Mouse (Mus musculus) heart, embryonic 14.5 days (tissue): ENCODE results near the gene Sh2b3. TPM values are rescaled to one million over a fixed set of nuclear protein-coding genes. Genes with fewer than 3 reads are reported as not detected.
A peak's percentile ranks its signal among the peaks of the same experiment; 100 is the strongest.

Experiments
- ATAC-seq: fragments of 200-750 bp; cut with Nextera tagmentation; 2 replicates; pipeline ENCODE4 v1.8.0; 2017; ENCODE audit warnings: low read depth, moderate TSS enrichment; ENCODE audit not compliant: insufficient number of reproducible peaks, insufficient read depth, low FRiP score
- H3K27ac ChIP-seq, 2 experiments: fragments of 200-500 bp in 1 of 2; fragments of 300-500 bp in 1 of 2; sonication (generic) in 1 of 2; replicated peaks in 1 of 2; 2 replicates each; pipeline ENCODE4 v1.5.1; 2012 to 2014; ENCODE audit warnings: low read depth in 2 of 2, low read length in 2 of 2, control low read depth in 1 of 2, mild to moderate bottlenecking in 1 of 2, mixed read lengths in 1 of 2; ENCODE audit not compliant: control insufficient read depth in 1 of 2, insufficient read depth in 1 of 2
- H3K27me3 ChIP-seq: fragments of 300-500 bp; sonication (generic); 2 replicates; pipeline ENCODE4 v1.6.1; 2014; ENCODE audit warnings: mild to moderate bottlenecking, low read length, control low read depth; ENCODE audit not compliant: control insufficient read depth, insufficient read depth
- H3K36me3 ChIP-seq: fragments of 300-500 bp; sonication (generic); 2 replicates; pipeline ENCODE4 v1.6.1; 2014; ENCODE audit warnings: mild to moderate bottlenecking, control low read depth, low read length, mixed read lengths; ENCODE audit not compliant: control insufficient read depth, insufficient read depth
- H3K4me1 ChIP-seq, 2 experiments: fragments of 200-500 bp in 1 of 2; fragments of 300-500 bp in 1 of 2; sonication (generic) in 1 of 2; 2 replicates each; pipeline ENCODE4 v1.6.1; 2012 to 2014; ENCODE audit warnings: low read length in 2 of 2, control low read depth in 1 of 2, mixed read lengths in 1 of 2; ENCODE audit not compliant: control insufficient read depth in 2 of 2, insufficient read depth in 2 of 2
- H3K4me2 ChIP-seq: fragments of 300-500 bp; sonication (generic); 2 replicates; pipeline ENCODE4 v1.6.1; 2014; ENCODE audit warnings: mild to moderate bottlenecking, low read length
- H3K4me3 ChIP-seq, 2 experiments: fragments of 200-500 bp in 1 of 2; fragments of 300-500 bp in 1 of 2; sonication (generic) in 1 of 2; 2 replicates each; pipeline ENCODE4 v1.5.1; 2012 to 2014; ENCODE audit warnings: low read length in 2 of 2, mild to moderate bottlenecking in 2 of 2, control low read depth in 1 of 2, low read depth in 1 of 2, moderate library complexity in 1 of 2; ENCODE audit not compliant: control insufficient read depth in 1 of 2, insufficient read depth in 1 of 2
- H3K9ac ChIP-seq: fragments of 300-500 bp; sonication (generic); 2 replicates; pipeline ENCODE4 v1.6.1; 2014; ENCODE audit warnings: mild to moderate bottlenecking, low read length
- H3K9me3 ChIP-seq: fragments of 300-500 bp; sonication (generic); 2 replicates; pipeline ENCODE4 v1.6.1; 2016; ENCODE audit warnings: low read length, control low read depth; ENCODE audit not compliant: control insufficient read depth
- WGBS: fragments of 180-500 bp; shearing (Covaris S2); extraction: QIAGEN DNeasy Blood & Tissue Kit; methylation state at CpG from one replicate; pipeline ENCODE4 v1.1.7; 2014; 5-methylcytosine and 5-hydroxymethylcytosine counted together
- polyA plus RNA-seq: library from polyadenylated mRNA; unstranded; fragments of >200 nt; fragmentation: Nextera tagmentation; extraction: Ambion mirVana; gene quantifications from 2 replicates; pipeline ENCODE4 v1.2.1, GENCODE M21; 2014

Sh2b3 gene
- polyA plus RNA-seq, 1 experiment from 2014 or later: 18.1 TPM

GRCm38 (mm10) chr5:121816611-121817010, 20.8 kb downstream of the Sh2b3 start:
- Histone ChIP-seq H3K9me3 (no peaks in the 10 kb centered on the region), H3K36me3 (peaks cover 99% of the 10 kb centered on the region), H3K4me1 (peaks cover 13 to 24% of the 10 kb centered on the region in 2 experiments), H3K4me2 (no peak overlapping the region), H3K27me3 (no peaks in the 10 kb centered on the region), H3K9ac (no peak overlapping the region), H3K4me3 (no peak overlapping the region), H3K27ac (no peak overlapping the region)
- 95% methylated on average over 2 of the region's 2 CpGs for WGBS
- ATAC-seq: no peak

GRCm38 (mm10) chr5:121815867-121816380, 21.5 kb downstream of the Sh2b3 start:
- Histone ChIP-seq H3K4me1 (peaks cover 14 to 25% of the 10 kb centered on the region in 2 experiments), H3K27ac (no peak overlapping the region), H3K9ac (no peak overlapping the region), H3K4me2 (no peak overlapping the region), H3K4me3 (no peak overlapping the region), H3K9me3 (no peaks in the 10 kb centered on the region), H3K36me3 (peaks cover 99% of the 10 kb centered on the region), H3K27me3 (no peaks in the 10 kb centered on the region)
- 73% methylated on average over 8 of the region's 8 CpGs for WGBS
- no peak for ATAC-seq

- H3K27me3 ChIP-seq: no peaks in the 10 kb centered on the region
- H3K9ac ChIP-seq: no peak overlapping the region
- H3K4me2 ChIP-seq: no peak overlapping the region
- whole genome bisulfite sequencing: 58% methylated on average over 3 of the region's 3 CpGs
- no peaks in the 10 kb centered on the region for H3K9me3 ChIP-seq
- peaks cover 15 to 25% of the 10 kb centered on the region in 2 experiments for H3K4me1 ChIP-seq
- no peak overlapping the region for H3K4me3 ChIP-seq
- no peak for ATAC-seq
- peaks cover 97% of the 10 kb centered on the region for H3K36me3 ChIP-seq
- no peak overlapping the region for H3K27ac ChIP-seq
Measured at GRCm38 (mm10) chr5:121815067-121815466, 22.4 kb downstream of the Sh2b3 start.

- H3K27me3 ChIP-seq: no peaks in the 10 kb centered on the region
- H3K4me2 ChIP-seq: no peak overlapping the region
- no peak overlapping the region for H3K4me3 ChIP-seq
- whole genome bisulfite sequencing: 88% methylated on average over 10 of the region's 10 CpGs
- no peaks in the 10 kb centered on the region for H3K9me3 ChIP-seq
- H3K4me1 ChIP-seq: peaks cover 15 to 27% of the 10 kb centered on the region in 2 experiments
- H3K36me3 ChIP-seq: peaks cover 84% of the 10 kb centered on the region
- H3K9ac ChIP-seq: no peak overlapping the region
- H3K27ac ChIP-seq: no peak overlapping the region
- no peak for ATAC-seq
Measured at GRCm38 (mm10) chr5:121813744-121814143, 23.7 kb downstream of the Sh2b3 start.

GRCm38 (mm10) chr5:121812526-121813243, 24.8 kb downstream of the Sh2b3 start:
- peaks cover 15 to 27% of the 10 kb centered on the region in 2 experiments for H3K4me1 ChIP-seq
- H3K36me3 ChIP-seq: peaks cover 80% of the 10 kb centered on the region
- 80% methylated on average over 7 of the region's 7 CpGs for WGBS
- H3K9me3 ChIP-seq: no peaks in the 10 kb centered on the region
- H3K9ac ChIP-seq: no peak overlapping the region
- no peak overlapping the region for H3K4me2 ChIP-seq
- no peak overlapping the region for H3K4me3 ChIP-seq
- no peak for ATAC-seq
- H3K27me3 ChIP-seq: no peaks in the 10 kb centered on the region
- H3K27ac ChIP-seq: peak overlapping the region in 1 of 2 experiments; percentile 53; a peak in 1 of 4 replicates

- peaks cover 77% of the 10 kb centered on the region for H3K36me3 ChIP-seq
- H3K27me3 ChIP-seq: no peaks in the 10 kb centered on the region
- H3K4me2 ChIP-seq: no peak overlapping the region
- H3K9ac ChIP-seq: no peak overlapping the region
- no peak overlapping the region for H3K4me3 ChIP-seq
- 80% methylated on average over 5 of the region's 5 CpGs for WGBS
- peaks cover 15 to 30% of the 10 kb centered on the region in 2 experiments for H3K4me1 ChIP-seq
- H3K27ac ChIP-seq: peak overlapping the region in 1 of 2 experiments; percentile 53; a peak in 2 of 4 replicates
- 0 out of 2 replicates have a peak, but pooled peaks have one; percentile 8 for ATAC-seq
- H3K9me3 ChIP-seq: no peaks in the 10 kb centered on the region
Measured at GRCm38 (mm10) chr5:121811485-121811931, 25.9 kb downstream of the Sh2b3 start.

GRCm38 (mm10) chr5:121810331-121811151, 26.9 kb downstream of the Sh2b3 start:
- WGBS: 69% methylated on average over 17 of the region's 17 CpGs
- no peaks in the 10 kb centered on the region for H3K27me3 ChIP-seq
- peak overlapping the region; percentile 21; the same call in 1 of the 2 replicates for H3K9ac ChIP-seq
- H3K9me3 ChIP-seq: no peaks in the 10 kb centered on the region
- no peak for ATAC-seq
- peak overlapping the region; percentile 56 to 63; a peak in 3 of 4 replicates for H3K27ac ChIP-seq
- peaks cover 76% of the 10 kb centered on the region for H3K36me3 ChIP-seq
- H3K4me2 ChIP-seq: 0 out of 2 replicates have a peak overlapping the region, but pooled peaks have one; percentile 2
- H3K4me3 ChIP-seq: no peak overlapping the region
- peaks cover 15 to 30% of the 10 kb centered on the region in 2 experiments for H3K4me1 ChIP-seq
